Mouse (Mus musculus) kidney, postnatal 14 days (tissue): Measurements from ENCODE around the gene Gm20388.

Experiments
- DNase-seq: peaks from one replicate; pipeline ENCODE4 v3.0.0; 2022; ENCODE audit warnings: mixed read lengths

Gene Gm20388

GRCm38 (mm10) chr8:121609916-121610315 is 1699.3 kb downstream of the Gm20388 start:
- no peak for DNase-seq

GRCm38 (mm10) chr8:121613419-121613818 is 1702.8 kb downstream of the Gm20388 start:
- DNase-seq: no peak

DNA sequence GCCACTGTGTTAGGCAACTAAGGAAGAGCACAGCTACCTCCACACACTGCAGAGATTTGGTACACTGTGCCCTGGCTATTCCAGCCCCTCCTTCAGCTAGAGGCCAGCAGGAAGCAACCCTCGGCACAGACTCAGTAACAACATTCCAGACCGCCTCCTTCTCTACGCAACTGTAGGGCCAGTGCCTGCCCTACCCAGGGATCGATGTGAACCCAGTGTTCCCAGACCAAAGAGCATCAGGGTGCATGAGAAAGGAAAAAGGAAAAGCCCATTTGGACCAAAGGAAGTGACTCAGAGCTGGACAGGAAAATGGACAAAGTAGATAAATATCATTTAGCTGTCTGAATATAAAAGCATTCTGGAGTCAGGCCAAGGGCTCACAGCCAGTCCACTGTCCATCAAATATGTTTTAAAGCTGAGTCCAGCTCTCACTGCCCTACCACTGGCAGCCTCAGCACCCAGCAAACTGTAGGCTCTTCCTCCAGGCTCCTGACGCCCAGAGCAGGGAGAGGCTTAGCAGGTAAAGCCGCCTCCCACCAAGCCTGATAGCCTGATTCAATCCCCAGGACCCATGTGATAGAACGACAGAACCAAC is 1708.9 kb downstream of the Gm20388 start:
- peak; percentile 91 for DNase-seq

DNA sequence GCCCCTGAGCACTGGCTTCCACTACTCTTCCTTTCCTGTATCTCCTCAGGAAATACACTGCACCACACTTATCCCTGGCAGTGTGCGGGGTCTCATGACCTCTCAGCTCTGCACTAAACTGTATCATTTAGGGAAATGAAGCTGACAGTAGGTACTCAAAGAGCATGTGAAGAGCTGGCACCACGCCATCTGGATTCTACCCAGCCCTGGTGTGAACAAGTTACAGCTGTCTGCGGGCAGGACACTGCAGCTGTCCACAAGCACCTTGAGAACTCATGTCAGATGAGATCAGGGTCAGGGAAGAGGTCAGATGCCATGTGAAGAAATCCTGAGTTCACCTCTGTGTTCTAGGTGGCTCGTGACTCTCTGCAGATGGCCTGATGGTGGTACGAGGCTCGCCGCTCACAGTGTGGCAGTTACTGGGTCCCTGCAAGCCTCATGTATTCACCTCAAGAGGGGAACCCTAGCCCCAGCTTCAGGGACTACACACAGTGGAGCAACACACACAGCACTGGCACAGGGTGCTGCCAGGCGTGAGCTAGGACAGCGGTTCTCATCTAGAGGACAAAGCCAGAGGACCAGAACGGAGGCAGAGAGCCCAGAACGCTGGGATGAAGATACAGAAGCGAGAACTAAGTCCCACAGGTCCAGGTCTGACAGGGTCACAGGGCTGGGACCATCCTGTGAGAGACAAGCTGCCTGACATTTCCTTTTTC is 1710.3 kb downstream of the Gm20388 start:
- peak; percentile 87 for DNase-seq

DNA sequence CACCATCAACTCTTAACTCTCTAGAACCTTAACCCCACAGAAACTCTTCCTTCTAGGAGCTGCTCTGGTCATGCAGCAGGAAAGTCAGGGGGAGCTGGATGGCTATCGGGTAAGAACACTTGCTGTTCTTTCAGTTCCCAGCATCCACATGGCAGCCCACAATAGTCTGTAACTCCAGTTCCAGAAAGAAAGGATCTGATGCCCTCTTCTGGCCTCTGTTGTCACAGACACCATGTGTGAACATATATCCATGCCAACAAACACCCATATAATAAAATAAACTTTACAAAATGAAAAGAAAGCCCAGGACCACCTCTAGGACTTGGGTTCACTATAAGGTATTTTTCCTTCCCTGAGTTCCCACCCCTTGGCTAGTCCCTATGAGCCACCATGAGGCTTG is 1711.2 kb downstream of the Gm20388 start:
- DNase-seq: no peak

DNA sequence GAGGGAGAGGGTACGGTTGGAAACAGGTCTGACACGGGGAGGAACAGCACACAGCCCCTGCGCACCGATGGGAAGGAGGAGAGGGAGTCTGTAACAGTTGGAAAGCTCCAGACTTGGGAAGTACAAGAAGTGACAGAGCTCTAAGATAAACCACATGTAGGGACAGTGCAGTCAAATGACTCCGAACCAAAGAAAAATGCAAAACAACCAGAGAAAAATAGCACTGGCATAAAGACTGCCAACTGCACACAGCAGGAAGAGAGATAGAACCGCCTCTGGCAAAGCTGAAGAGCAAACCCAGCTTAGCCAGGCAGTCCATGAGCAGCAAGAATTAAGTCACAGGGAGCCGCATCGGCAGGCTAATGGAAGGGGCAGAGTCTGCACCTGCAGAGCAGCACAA is 1712.4 kb downstream of the Gm20388 start:
- no peak for DNase-seq

DNA sequence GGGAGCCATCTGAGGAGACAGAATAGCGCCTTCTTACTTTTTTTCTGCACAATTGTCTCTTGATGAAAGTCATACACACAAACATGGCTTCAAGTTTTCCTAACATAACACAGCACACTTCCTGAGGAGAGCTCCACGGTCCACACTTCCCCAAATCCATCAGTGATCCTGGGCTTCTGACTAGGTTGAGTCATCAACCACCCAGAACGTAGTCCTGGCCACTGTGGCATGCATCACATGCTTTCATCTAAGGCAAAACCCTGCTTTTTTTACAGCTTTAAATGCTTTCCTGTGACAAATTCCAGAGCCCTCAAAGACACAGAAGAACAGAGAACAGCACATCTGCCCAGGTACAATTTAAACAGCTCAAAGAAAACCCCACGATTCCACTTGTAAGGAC is 1718.0 kb downstream of the Gm20388 start:
- DNase-seq: no peak

- peak; percentile 81 for DNase-seq
Observed at GRCm38 (mm10) chr8:121631645-121632071, 1721.0 kb downstream of the Gm20388 start.

GRCm38 (mm10) chr8:121632401-121632800 is 1721.8 kb downstream of the Gm20388 start:
- DNase-seq: no peak

- DNase-seq: peak; percentile 81
Observed at GRCm38 (mm10) chr8:121635534-121635933, 1724.9 kb downstream of the Gm20388 start.

DNA sequence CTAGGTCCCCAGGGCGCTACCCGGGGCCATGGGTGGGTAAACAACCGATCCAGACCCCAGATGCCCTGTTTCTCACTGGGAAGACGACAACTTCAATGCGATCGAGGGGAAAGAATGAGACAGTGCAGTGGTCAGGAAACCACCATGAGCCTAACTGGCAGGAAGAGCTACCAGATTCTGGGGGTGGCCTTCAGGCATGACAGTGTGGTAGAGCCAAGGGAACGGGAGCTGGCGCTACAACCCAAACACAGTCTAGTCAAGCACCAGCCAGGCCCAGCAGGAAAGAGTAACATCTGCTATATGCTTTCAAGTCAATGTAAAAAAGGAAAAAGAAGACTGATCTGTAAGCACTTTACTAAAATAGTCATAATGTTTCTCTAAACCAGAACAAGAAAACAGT is 1725.5 kb downstream of the Gm20388 start:
- DNase-seq: no peak

DNA sequence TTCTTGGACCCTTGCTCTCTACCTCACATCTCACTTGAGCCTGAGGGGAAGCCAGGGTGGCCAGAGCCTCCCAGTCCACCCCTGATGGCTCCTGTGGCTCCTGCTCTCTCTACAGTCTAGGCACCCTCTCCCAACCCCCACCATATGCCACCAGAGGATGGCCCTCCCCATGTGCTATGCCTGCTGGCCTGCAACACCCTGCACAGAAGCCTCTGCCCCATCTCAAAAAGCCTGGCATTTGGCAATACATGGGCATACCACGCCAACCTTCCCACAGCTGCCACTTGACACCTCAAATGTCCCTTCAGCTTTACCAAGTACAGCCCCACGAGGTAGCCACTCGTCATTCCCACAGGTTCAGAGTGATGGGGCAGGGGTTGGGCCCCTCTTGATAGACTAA is 1732.2 kb downstream of the Gm20388 start:
- no peak for DNase-seq

- no peak for DNase-seq
Observed at GRCm38 (mm10) chr8:121643384-121643783, 1732.7 kb downstream of the Gm20388 start.

DNA sequence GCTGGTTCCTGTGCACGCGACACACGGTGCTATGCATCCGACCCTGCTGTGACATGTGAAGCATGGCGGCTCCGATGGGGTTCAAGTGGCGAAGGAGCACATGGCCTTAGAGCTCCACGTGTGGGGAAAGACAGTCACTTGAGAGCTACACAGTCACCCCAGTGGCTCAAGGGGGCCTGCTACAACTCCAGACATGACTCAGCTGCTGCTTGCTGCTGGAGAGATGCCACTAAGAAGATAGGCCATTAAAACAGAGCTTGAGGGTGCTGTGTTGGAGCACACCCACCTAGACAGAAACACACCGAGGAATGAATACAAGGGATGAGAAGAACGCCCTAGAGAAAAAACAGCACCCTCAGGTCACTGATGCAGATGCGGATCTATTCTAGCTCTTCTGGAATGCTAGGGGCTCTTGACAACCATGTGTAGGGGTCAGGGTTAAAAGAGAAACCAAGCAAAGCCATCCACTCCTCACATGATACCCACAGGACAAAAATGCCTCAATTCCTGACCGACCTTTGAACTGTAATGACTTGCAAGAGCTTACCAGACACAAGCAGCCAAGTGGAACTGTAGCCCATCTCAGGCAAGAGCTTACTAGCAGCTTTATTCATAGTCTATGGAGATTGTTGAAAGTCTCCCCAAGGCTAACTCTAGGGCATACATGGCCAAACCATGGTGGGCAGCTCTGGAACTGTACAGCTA is 1737.0 kb downstream of the Gm20388 start:
- DNase-seq: peak; percentile 75

DNA sequence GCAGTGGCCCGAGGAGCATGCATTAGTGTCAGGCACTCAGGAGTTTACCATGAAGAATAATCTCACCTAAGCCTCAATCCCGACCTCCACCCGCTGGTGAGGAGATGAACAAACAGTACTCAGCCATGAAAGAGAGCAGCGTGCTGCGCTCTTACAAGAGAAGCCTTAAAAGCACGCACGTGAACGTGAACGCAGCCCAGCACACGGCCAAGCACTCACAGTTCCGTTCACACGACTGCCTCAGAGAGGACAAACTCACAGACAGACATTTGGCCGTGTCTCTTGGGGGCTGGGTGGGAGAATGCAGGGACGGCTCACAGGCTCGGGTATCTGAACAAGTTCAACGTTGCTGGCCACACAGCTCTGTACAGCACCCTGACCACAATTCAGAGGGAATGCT is 1737.8 kb downstream of the Gm20388 start:
- DNase-seq: no peak

- DNase-seq: no peak
Observed at GRCm38 (mm10) chr8:121649423-121649822, 1738.8 kb downstream of the Gm20388 start.

GRCm38 (mm10) chr8:121649904-121650303 is 1739.3 kb downstream of the Gm20388 start:
- peak; percentile 69 for DNase-seq

GRCm38 (mm10) chr8:121650389-121651307 is 1740.0 kb downstream of the Gm20388 start:
- DNase-seq: no peak

- DNase-seq: no peak
Observed at GRCm38 (mm10) chr8:121651308-121651873, 1740.8 kb downstream of the Gm20388 start.

DNA sequence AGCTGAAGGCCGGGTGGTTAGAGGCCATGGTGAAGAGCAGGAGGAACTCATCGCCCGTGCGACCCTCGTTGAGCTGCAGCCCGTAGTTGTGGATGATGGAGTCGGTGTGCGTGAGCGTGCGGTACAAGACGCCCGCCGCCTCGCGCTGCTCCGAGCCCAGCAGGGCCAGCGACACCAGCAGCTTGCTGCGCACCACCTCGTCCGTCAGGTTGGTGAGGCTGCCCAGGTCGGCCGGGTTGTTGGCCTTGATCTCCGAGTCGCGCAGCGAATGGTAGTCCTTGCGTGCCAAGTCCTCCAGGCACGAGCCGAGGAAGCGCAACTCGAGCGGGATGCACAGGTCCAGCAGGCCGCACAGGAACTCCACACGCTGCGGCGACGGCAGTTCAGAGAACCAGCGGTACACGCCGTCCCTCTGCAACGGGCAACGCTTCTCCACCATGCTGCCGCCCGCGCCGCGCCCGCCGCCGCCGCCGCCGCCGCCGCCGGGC is 1741.3 kb downstream of the Gm20388 start:
- peak; percentile 69 for DNase-seq

- peak; percentile 99 for DNase-seq
Observed at GRCm38 (mm10) chr8:121652774-121653323, 1742.2 kb downstream of the Gm20388 start, which contains the start of gene Zcchc14. Gene Zcchc14, minus strand, starts transcription at chr8:121652901.
